22 mouse cellular contexts compared by ENCODE assay signal in genomic region chr16:42113246-42113645, GRCm38 (mm10).
DNase-seq lines count a peak whose midpoint lies in the region; ATAC-seq and TF ChIP-seq lines count a peak whose summit lies in the region.
"Had no signal": no experiment of that assay in that cellular context is flagged by ENCODE, and none has a peak within 500 bp of the region (broad histone marks: within the 10 kb centered on the region; RNA-seq: fewer than 3 reads in every experiment).

No protein-coding gene starts in this region.

- H3K27me3 ChIP-seq in MEL (ENCODE audit: control insufficient read depth in 1 of 2, insufficient read depth in 2 of 2, low read length in 2 of 2): no peaks in the 10 kb centered on the region
- H3K27me3 ChIP-seq: CH12.LX had no signal

- ATAC-seq in megakaryocyte progenitor cell, adult 5-6 weeks (replicated peaks; ENCODE audit: poor library complexity): peak; percentile 54
- ATAC-seq in megakaryocyte-erythroid progenitor cell, adult 5-6 weeks (replicated peaks; ENCODE audit: low FRiP score, low TSS enrichment, poor library complexity, severe bottlenecking): peak; percentile 66; the same call in 1 of the 2 replicates
- ATAC-seq: activated CD4-positive, CD25-positive, alpha-beta regulatory T cell, adult 4 months; CD4-positive, CD25-positive, alpha-beta regulatory T cell, adult 4 months; Patski had no signal

- no peaks in the 10 kb centered on the region for H3K9me3 ChIP-seq in MEL (replicated peaks; ENCODE audit: insufficient read depth, low read length)
- H3K9me3 ChIP-seq: G1E had no signal

- H3K79me2 ChIP-seq in MEL (ENCODE audit: control insufficient read depth, insufficient read depth, low read length, poor library complexity): no peaks in the 10 kb centered on the region

- H3K27ac ChIP-seq in MEL (ENCODE audit: control insufficient read depth, low read depth, low read length): no peak overlapping the region
- no peak overlapping the region for H3K27ac ChIP-seq in gastrocnemius, adult 2 months

- no peak for TF ChIP-seq RAD21 in MEL (IDR thresholded peaks at IDR 0.05; ENCODE audit: low read depth, low read length)

- intact Hi-C loops in gastrocnemius, adult 2 months (cut with DNase I): no loop called here

- no peaks in the 10 kb centered on the region; a peak in 1 of 4 replicates for H3K4me1 ChIP-seq in MEL (ENCODE audit: control insufficient read depth in 1 of 2, insufficient read depth in 2 of 2, low read length in 2 of 2)

- no peak overlapping the region for H3K9ac ChIP-seq in MEL (ENCODE audit: control insufficient read depth, low read depth, low read length, poor library complexity, severe bottlenecking)

- H3K4me3 ChIP-seq in MEL (ENCODE audit: control insufficient read depth in 1 of 2, insufficient read depth in 1 of 2, low read depth in 2 of 2, low read length in 2 of 2): no peak overlapping the region
- H3K4me3 ChIP-seq in gastrocnemius, adult 2 months: no peak overlapping the region

- H3K36me3 ChIP-seq in MEL (ENCODE audit: control insufficient read depth in 1 of 2, insufficient read depth in 2 of 2, low read length in 2 of 2): no peaks in the 10 kb centered on the region
- H3K36me3 ChIP-seq: G1E had no signal

- no peak for TF ChIP-seq CTCF in MEL (IDR thresholded peaks at IDR 0.05 in 2 of 3, conservative IDR thresholded peaks at IDR 0.05 in 1 of 3; ENCODE audit: control insufficient read depth in 1 of 3, insufficient read depth in 1 of 3, low read depth in 2 of 3, low read length in 3 of 3, poor library complexity in 1 of 3, severe bottlenecking in 1 of 3)
- no peak for TF ChIP-seq CTCF in gastrocnemius, adult 2 months (IDR thresholded peaks at IDR 0.05)

- peak in 1 of 2 experiments; percentile 72; a peak in 2 of 4 replicates for TF ChIP-seq EP300 in MEL (IDR thresholded peaks at IDR 0.05; ENCODE audit: low read depth in 1 of 2, low read length in 2 of 2)

- TF ChIP-seq POLR2A in MEL (IDR thresholded peaks at IDR 0.05; ENCODE audit: control insufficient read depth in 1 of 2, insufficient read depth in 1 of 2, low read depth in 1 of 2, low read length in 2 of 2, poor library complexity in 1 of 2): no peak

- DNase-seq in MEL (ENCODE audit: low read depth, low spot score): no peak
- no peak for DNase-seq in gastrocnemius, adult 2 months
- DNase-seq in neural tube, embryonic 10.5 days (ENCODE audit: extremely low spot score, low spot score): no peak
- DNase-seq in ovary, postnatal 36 days (ENCODE audit: low spot score): no peak
- DNase-seq: adrenal gland, adult 2 months; adrenal gland, adult 8-10 months; adrenal gland, postnatal 10 days; adrenal gland, postnatal 14 days; adrenal gland, postnatal 25 days; adrenal gland, postnatal 36 days; B cell, adult 2 months; cerebellum, adult 11 months; cerebellum, adult 11-12 months; cerebellum, adult 18-20 months; cerebellum, adult 2 months had no signal

TF ChIP-seq in MEL, 35 proteins besides CTCF, POLR2A, EP300 and RAD21:
- no peak for TF ChIP-seq POLR2AphosphoS5 (IDR thresholded peaks at IDR 0.05; ENCODE audit: borderline replicate concordance, low read depth, low read length)
- TF ChIP-seq CHD1 (IDR thresholded peaks at IDR 0.05; ENCODE audit: low read depth, low read length): no peak
- peak; percentile 72; the same call in 1 of the 2 replicates for TF ChIP-seq TCF12 (IDR thresholded peaks at IDR 0.05; ENCODE audit: low read depth, low read length)
- no peak for TF ChIP-seq USF2 (IDR thresholded peaks at IDR 0.05; ENCODE audit: borderline replicate concordance in 1 of 2, insufficient read depth in 1 of 2, low read depth in 1 of 2, low read length in 2 of 2)
- no peak for TF ChIP-seq MXI1 (IDR thresholded peaks at IDR 0.05; ENCODE audit: low read depth, low read length)
- TF ChIP-seq ETS1 (IDR thresholded peaks at IDR 0.05; ENCODE audit: low read depth, low read length): 0 out of 2 replicates have a peak, but pooled peaks have one; percentile 19
- no peak for TF ChIP-seq ZMIZ1 (IDR thresholded peaks at IDR 0.05; ENCODE audit: low read depth, low read length)
- no peak for TF ChIP-seq USF1 (IDR thresholded peaks at IDR 0.05; ENCODE audit: low read depth, low read length)
- TF ChIP-seq ZC3H11A (IDR thresholded peaks at IDR 0.05; ENCODE audit: low read depth, low read length): no peak
TF ChIP-seq in MEL: peak in this region for 2.
